Mouse (Mus musculus): ENCODE results near the gene Gins1.
"Not testable (repeated sequence)": the region's sequence is repeated elsewhere in the genome, so short reads cannot be mapped to it uniquely, and the experiment has no call there.

The Gins1 gene

DNA sequence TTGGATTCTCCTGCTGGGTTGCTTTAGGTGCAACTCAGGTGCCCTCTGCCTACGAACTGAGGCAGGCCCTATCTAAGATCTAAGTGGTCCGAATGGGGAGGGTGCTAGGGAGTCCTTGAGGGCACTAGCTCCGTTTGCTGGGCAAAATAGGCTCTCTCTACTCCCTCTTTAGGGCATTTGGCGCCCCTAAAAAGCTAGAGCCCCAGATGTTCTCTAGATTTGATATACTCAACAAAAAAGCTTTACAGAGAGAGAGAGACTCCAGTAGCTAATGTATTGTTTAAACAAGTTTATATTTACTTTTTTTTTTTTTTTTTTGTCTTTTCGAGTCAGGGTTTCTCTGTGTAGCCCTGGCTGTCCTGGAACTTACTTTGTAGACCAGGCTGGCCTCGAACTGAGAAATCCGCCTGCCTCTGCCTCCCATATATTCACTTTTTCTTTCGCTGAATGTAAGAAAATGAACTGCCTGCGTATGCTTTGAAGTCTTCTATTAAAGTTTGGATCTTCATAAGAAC lies at the start of gene Gins1:
Gins1 (plus strand) TSS at position 465 of the 515 bp plus-strand sequence.
- DNase-seq (ENCODE audit: low spot score in 2 of 2) = no peak

DNA sequence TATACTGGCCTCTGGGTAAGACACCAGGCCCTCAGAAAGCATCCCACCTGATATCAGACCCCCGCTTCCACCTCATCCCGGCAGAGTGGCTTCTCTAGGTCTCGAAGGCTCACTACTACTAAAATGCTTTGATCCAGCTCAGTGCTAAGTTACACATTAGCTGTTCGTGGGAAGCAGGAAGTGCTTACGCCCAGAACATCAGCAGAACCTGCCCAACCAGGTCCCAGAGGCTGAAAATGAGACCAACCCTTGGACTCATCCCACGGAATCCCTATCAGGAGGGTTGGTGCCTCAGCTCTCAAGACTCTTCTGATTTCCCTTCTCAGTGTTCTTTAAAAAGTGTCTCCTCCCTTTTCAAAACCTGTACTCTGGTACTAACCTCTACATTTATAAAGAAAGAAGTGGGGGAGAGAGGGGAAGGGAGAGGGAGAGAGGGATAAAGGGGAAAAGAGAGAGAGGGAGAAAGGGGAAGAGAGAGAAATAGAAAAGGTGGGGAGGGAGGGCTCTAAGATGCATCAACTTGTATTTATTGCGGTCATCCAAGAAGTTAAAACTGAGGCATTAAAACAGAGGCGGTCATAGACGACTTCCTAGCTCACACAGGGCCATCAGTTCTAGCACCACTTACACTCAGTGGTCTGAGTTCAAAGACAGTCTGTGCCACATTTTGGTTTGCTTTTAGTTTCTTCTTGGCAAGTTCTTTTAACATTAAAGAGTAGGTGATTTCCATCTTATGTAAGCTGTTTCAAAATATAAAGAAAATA lies 46.3 kb upstream of the Gins1 start:
- no peak for DNase-seq (ENCODE audit: low spot score in 2 of 2)

DNA sequence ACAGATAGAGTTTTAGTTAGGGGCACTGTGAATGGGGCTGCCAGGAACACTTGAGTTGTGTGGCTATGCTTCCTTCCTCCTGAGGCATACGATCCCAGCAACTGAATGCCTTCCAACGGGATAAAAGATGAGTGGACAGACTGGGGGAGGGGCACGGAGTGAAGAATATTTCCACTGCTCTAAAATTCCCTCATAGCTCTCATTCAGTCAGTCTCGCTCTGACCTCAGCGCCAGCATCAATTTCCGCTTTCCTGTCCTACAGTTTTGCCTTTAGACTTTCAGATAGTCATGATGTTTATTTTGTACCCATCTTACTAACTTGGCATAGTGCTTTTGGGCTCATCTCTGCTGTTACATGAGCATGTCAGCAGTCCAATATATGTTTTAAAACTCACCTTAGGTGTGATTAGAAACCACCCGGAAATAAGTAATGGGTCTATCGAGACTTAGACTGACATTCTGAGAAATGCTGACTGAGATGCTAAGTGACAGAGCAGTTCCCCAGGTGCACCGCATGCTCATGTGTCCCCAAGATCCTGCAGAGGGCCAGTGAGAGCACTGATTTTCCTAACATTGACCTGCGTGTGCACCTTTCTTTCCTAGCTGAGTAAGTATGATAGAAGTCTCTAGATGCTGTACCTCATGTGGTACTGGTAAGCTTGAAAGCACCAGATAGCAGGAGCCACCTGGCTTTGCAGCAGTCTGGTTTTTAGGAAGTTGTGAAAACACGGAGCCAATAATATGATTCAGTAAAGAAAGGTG lies 45.3 kb upstream of the Gins1 start:
- no peak for DNase-seq (ENCODE audit: low spot score in 2 of 2)

DNA sequence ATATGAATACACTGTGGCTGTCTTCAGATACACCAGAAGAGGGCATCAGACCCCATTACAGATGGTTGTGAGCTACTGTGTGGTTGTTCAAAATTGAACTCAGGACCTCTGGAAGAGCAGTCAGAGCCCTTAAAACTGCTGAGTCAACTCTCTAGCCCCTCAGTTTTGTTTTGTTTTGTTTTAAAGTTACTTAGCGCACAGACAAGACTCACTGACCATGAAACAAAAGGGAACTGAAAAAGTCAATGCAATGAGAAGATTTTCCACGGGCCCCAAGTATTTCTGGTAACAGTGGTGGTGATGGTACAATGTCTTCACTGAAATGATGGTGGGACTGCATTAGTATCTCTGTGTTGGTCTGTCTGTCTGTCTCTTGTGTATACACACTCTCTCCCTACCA lies 44.1 kb upstream of the Gins1 start:
- DNase-seq (ENCODE audit: low spot score in 2 of 2) = no peak

DNA sequence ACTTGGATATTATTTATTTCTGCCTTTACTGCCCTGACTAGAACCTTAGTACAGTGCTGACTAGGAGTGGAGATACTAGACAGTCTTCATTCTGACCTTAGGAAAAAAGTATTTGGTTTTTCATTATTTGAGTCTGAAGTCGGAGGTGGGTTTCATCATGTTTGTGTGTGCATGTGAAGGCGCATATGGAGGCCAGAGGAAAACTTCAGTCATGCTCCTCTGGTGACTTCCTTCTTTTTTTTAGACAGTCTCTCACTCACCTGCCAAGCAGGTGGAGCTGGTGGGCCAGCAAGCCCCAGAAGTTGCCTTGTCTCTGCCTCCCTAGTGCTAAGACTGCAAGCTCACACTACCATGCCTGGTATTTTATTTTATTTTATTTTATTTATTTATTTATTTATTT lies 38.2 kb upstream of the Gins1 start:
- DNase-seq (ENCODE audit: low spot score in 2 of 2) = no peak

DNA sequence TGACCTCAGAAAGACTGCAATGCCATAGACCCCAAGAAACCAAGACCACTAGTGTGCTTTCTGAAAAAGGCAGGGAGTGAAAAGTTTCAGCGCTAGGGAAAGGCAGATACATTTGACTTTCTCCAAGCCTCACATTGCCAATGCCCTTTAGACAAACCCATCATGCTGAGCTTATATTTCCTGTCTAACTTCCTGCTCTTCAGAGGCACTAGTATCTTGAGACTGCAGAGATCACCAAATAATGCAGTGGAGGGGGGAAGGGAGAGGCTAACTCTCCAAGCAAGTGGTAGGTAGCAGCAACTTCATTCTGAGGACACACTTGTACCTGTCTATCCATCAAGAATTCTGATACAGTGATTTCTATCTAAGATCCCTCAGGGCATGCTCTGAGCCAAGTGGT lies 35.8 kb upstream of the Gins1 start:
- no peak for DNase-seq (ENCODE audit: low spot score in 2 of 2)

DNA sequence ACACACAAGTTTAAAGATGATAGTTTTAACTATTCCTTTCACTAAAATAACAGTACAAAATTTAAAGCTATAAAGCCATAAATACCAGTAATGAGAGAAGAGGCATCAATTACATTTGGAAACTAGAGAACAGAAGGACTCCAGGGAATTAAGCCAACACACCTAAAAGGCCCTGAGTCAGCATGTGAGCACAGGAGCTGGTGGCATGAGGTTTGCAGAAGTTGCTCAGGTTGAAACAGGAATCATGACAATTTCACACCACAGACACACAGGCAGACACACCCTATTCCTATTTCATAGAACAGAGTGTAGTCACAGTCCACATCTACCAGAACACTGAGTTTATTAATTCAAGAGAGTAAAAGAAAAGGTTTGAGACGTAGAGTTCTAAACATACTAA lies 30.7 kb upstream of the Gins1 start:
- no peak for DNase-seq (ENCODE audit: low spot score in 2 of 2)

DNA sequence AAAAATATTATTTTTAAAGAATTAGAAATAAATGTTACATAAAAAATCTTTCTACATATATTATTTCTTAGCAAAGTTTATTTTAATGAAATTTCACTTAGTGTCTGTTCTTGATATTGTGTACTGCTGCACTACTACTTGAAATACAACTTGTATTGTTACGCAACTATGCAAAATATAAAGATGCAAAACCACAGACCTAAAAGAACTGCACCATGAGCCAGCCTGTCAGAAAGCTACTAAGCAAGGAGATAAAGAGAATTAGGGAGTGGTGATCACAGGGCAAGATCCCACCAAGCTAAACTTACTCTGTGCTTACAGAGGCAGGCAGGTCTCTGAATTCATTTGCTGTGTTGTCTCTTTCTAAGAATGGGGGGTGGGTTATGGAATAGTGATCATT lies 30.0 kb upstream of the Gins1 start:
- DNase-seq (ENCODE audit: low spot score in 2 of 2) = no peak

DNA sequence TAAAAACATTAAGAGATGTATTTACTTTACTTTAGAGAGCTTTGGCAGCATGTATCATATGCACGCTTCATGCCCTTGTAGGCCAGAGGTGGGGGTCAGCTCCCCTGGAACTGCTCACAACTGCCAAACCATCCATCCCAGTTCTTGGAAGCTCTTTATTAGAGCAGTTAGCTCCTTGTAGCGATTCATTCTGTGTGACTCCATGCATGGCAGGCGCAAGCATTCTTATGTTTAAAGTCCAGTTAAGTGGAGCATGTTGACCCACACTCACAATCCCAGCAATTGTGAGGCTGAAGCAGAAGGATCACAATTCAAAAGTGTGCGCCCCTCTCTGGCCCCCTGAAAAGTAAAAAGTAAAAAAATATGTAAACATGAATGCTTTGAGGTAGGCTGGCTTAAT lies 27.6 kb upstream of the Gins1 start:
- DNase-seq (ENCODE audit: low spot score in 2 of 2) = no peak

DNA sequence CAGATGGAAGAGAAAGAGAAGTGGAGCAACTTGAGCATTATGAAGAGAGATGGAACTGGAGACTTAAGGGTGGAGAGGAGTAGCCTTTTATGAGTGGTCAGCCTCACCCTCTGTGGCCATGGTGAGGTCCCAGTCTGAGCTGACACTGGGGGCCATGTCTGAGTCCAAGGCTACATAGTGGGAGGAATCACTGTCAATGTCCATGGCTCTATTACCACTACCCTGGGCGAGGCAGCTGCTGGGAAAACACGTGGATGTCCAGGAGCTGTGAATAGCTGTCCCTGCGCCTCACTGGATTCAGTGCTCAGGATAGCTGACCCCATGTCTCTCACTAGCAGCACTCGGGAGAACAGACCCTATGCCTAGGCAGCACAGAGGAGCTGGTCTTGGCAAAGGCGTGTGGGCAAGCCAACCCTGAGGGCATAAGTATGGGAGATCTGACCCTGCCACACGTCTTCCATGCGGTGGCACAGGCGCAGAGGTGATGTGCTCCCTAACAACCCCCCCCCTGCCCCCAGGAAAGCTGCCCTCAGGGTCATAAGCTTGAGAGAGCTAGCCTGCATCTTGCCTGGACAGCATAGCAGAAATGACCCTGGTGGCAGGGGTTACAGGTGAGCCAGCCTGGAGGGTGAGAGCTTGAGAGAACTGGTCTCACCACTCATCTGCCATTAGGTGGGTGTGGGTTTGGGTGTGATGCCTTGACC lies 21.0 kb upstream of the Gins1 start:
- no peak for DNase-seq (ENCODE audit: low spot score in 2 of 2)

DNA sequence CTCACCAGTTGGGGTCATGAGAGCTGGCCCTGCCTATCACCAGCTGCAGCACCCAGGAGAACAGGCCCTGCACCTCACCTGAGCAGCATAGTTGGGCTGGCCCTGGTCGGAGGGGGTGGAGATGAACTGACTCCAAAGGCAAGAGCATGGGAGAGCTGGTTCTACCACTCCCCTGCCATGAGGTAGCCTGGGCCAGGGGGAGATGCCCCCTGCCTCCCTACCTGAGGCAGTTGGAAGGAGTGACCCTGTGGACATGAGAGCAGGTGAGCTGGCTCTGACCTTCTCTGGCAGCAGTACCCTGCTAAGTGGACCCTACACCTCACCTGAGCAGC lies 20.5 kb upstream of the Gins1 start:
- peak in 1 of 2 experiments; percentile 57 for DNase-seq (ENCODE audit: low spot score in 2 of 2)

DNA sequence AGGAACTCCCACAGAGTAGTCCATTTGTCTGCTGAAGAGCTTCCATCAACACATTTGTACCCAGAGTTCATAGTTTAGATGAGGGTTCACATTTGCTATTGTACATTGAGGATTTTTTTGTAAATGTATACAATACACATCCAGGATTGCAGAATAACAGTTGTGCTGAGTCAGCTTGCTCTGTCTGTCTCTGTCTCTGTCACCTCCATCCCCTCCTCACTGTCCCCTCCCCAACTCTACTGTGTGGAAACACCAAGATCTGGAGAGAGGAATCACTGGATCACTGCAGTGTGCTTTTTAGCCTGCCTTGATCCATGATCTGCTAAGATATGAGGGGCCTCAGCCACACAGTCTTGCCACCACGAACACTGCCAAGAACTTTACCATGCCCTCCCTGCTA lies 19.4 kb upstream of the Gins1 start:
- DNase-seq (ENCODE audit: low spot score in 2 of 2) = no peak

DNA sequence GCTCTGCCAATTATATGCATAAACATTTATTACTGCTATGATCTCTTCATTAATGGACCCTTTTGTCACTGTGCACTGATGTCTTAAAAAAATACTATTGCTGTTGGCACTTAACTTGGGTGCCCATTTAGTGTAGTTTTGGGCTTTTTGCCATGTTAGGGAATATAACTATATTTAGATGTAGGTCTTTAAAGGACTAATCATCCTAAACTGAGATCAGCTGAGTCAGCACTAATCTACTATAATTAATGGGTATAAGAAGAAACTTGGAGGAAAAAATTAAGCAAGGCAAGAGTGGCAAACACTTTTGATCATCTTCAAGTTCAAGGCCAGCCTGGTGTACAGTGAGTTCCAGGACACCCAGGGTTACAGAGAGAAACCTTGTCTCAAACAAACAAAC lies 18.9 kb upstream of the Gins1 start:
- DNase-seq (ENCODE audit: low spot score in 2 of 2) = no peak

DNA sequence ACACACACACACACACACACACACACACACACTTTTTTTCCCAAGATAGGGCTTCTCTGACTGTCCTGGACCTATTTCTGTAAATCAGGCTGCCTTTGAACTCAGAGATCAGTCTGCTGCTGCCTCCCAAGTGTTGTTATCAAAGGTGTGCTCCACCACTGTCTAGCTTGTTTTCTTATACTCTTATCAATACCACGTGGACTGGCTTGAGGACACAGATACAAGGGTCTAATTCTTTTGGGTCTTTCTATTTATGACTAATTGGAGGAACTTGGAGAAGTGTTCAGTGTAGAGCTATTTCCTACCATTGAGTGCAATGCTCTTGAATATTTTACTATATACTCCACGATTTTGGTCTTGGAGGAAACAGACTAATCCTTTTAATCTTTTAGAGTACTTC lies 17.8 kb upstream of the Gins1 start:
- no peak for DNase-seq (ENCODE audit: low spot score in 2 of 2)

DNA sequence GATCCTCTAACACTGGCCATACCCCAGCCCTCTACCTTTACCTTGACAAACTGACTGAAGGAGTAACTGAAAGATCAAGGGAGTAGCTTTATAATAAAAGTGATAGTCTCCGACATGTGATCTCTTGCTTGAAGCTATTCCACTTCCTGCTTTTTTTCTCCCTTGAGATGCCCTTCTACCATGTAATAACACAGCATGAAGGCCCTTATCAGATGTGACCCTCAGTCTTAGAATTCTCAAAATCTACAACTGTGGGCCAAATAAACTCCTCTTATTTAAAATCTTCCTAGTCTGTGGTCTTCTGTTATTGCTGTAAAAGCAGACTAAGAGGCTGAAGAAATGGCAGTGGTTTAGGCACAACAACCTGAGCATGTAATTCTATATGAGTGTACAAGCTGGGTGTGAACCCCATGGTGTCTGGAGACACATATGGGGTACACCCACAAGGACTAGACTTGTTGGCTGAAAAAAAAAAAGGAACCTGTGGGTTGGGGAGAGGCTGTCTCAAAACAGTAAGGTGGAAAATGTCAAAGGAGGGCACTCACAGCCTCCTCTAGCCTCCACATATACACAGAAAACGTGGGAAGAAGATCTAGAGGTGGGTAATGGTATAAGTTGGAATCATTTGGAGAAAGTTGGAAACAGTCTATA lies 10.5 kb upstream of the Gins1 start:
- DNase-seq (ENCODE audit: low spot score in 2 of 2) = no peak

DNA sequence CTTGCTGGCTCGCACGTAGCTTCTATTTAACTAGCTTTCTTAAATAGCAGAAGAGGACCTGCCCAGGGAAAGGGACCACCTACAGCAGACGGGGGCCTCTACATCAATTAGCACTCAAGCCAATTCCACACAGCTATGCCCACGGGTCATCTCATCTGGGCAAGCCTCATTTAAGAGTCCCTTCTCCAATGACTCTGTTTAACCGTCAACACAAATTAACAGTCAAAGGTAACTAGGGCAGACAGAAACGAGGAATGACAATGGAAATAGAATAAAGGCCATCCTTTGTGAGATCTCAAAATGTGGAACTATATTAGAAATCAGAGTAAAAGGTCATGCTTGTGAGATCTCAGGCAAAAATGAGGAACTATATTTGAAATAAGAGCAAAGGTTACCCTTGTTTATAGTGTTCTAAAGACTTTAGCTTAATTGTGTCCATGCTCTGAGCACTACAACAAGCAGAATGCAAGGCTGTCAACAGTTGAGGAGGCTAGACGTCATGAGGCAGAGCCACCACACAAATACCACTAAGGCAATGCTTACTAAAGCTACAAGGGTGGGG lies 9.4 kb upstream of the Gins1 start:
- no peak for DNase-seq (ENCODE audit: low spot score in 2 of 2)

DNA sequence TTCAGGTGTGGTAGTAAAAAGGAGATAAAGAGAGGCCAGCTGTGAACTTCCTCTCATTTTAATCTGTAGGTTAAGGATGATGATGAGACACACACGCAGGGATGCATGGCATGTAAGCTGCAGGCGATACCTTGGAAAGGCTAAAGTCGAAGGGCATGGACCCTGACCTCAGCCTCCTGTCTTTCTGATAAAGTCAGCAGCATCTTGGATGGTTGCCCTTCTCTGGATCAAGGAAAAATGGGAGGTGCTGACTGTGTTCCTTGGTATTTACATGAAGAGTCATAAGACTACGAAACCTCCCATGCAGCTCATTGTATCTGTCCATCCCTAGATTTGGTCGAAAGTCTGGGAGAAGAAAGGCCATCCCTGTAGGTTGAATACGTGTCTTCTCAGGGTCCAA lies 4.9 kb upstream of the Gins1 start:
- no peak for DNase-seq (ENCODE audit: low spot score in 2 of 2)

DNA sequence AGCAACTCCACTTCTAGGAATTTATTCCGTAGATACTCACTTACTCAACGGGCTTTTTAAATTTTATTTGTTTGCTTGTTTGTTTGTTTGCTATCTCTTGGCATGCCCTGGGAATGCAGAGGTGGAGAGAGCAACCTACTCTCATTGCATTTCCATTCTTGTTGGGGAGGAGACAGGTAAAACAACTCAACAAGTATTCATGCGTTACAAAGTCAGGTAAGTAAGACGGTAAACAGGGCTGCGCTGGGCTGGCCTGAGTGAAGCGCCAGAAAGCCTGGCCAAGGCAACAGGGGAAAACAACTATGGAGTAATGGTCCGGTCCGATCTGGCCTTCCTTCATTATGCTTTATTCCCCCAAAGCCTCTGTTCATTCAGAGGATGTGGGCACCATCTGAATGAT lies 2.9 kb upstream of the Gins1 start:
- no peak for DNase-seq (ENCODE audit: low spot score in 2 of 2)

DNA sequence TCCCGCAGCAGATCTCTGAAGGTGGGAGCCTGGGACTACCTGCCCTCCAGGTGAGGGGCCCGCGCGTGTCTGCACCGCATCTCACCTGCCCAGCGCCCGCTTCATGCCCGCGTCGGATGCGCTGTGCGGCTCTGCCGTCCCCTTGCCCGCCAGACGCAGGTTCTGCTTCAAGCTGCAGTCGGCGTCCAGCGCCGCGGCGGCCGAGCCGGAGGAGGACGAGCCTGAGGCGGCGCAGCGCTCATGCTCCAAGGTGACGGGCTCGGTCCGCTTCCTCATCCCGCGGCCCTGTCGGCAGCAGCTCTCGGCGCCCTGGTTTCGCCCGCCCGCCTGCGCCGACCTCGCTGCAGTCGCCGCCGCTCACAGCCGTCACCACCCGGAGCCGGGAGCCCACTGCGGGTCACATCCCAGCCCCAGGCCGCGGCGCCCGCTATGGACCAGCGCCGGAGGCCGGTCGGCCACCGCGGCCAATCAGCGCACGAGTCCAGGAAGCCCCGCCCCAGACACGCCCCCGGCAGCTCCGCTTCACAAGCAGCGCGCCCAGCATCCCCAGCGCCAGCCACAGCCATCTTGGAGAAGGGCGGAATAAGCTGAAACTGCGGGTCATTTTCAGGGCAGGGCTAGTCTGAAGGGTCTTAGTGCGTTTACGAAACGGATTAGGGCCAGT lies 796 bp upstream of the Gins1 start, which contains the start of gene Abhd12:
Abhd12 (minus strand) TSS at position 470 of the 664 bp plus-strand sequence.
- peak; percentile 97 to 99 for DNase-seq (ENCODE audit: low spot score in 2 of 2)

DNA sequence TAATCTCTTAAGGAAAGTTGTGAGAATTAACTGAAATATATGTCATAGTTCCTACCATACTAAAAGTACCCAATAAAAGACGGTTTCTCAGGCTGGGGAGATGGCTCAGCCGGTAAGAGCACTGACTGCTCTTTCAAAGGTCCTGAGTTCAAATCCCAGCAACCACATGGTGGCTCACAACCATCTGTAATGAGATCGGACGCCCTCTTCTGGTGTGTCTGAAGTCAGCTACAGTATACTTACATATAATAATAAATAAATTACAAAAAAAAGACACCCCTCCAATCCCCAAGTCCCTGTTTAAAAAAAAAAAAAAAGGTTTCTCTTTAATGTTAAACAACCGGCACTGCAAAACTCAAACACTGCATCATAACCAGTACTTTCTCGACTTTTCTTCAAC lies 3.7 kb downstream of the Gins1 start:
- not testable (repeated sequence) for DNase-seq (ENCODE audit: low spot score in 2 of 2)

DNA sequence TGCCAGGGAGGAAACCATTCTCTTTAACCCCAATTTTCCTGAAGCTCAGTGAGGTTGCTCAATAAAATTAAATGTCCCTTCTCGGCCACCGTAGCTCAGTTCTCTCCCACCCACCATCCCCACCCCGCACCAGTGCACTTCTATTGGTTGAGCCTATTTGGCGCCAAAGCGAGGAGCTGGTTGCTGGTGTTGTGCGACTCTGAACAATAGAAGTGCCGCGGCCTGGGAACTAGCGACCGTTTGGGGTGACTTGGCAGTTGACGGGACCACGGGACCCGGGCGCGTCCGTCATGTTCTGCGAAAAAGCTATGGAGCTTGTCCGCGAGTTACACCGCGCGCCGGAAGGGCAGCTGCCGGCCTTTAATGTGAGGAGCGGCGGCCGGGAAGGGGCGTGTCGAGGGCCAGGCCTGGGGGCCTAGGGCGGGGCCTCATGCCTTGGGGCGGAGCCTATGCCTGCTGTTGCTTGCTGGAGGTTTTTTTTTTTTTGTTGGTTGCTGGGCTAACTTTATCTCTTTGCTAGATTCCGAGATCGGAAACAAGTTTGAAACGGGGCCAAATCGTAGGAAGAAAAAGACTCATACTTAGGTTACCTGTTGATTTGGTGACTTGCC lies 4.3 kb downstream of the Gins1 start:
- DNase-seq (ENCODE audit: low spot score in 2 of 2) = peak; percentile 93 to 94

Data from urinary bladder, postnatal 36 days (tissue).